Mouse (Mus musculus): Measurements from ENCODE around the gene Olfr656. TPM values are rescaled to one million over a fixed set of nuclear protein-coding genes. Genes with fewer than 3 reads are reported as not detected.

Gene Olfr656
- polyA plus RNA-seq, 1 experiment from 2014 or later, result not detected

Other genes with a start within 250 kb of the Olfr656 start
- not detected in 2 replicates for gene Trim30b, start 244.1 kb upstream of the Olfr656 start, polyA plus RNA-seq (2015; fragmentation: Nextera tagmentation; extraction: Ambion mirVana)
- 0.25 TPM in 1 of 2 replicates, not detected in the other for gene Trim30c, start 213.1 kb upstream of the Olfr656 start, polyA plus RNA-seq (2015; fragmentation: Nextera tagmentation; extraction: Ambion mirVana)
- gene Trim30a, start 148.8 kb upstream of the Olfr656 start, polyA plus RNA-seq (2015; fragmentation: Nextera tagmentation; extraction: Ambion mirVana), result 0.92 and 0.93 TPM in 2 replicates
- 0.08 and 0.28 TPM in 2 replicates for gene Trim30d, start 106.1 kb upstream of the Olfr656 start, polyA plus RNA-seq (2015; fragmentation: Nextera tagmentation; extraction: Ambion mirVana)
- gene Olfr651, start 63.8 kb upstream of the Olfr656 start, polyA plus RNA-seq (2015; fragmentation: Nextera tagmentation; extraction: Ambion mirVana), result not detected in 2 replicates
- not detected in 2 replicates for gene Olfr652, start 53.1 kb upstream of the Olfr656 start, polyA plus RNA-seq (2015; fragmentation: Nextera tagmentation; extraction: Ambion mirVana)
- not detected in 2 replicates for gene Olfr653, start 36.6 kb upstream of the Olfr656 start, polyA plus RNA-seq (2015; fragmentation: Nextera tagmentation; extraction: Ambion mirVana)
- not detected in 2 replicates for gene Olfr654, start 26.9 kb upstream of the Olfr656 start, polyA plus RNA-seq (2015; fragmentation: Nextera tagmentation; extraction: Ambion mirVana)
- gene Olfr655, start 12.2 kb upstream of the Olfr656 start, polyA plus RNA-seq (2015; fragmentation: Nextera tagmentation; extraction: Ambion mirVana), result not detected in 2 replicates
- gene Olfr657, start 10.8 kb downstream of the Olfr656 start, polyA plus RNA-seq (2015; fragmentation: Nextera tagmentation; extraction: Ambion mirVana), result not detected in 2 replicates
- 0.12 TPM in 1 of 2 replicates, not detected in the other for gene Olfr658, start 33.4 kb downstream of the Olfr656 start, polyA plus RNA-seq (2015; fragmentation: Nextera tagmentation; extraction: Ambion mirVana)
- gene Olfr659, start 52.8 kb downstream of the Olfr656 start, polyA plus RNA-seq (2015; fragmentation: Nextera tagmentation; extraction: Ambion mirVana), result not detected in 2 replicates
- gene Olfr661, start 72.5 kb downstream of the Olfr656 start, polyA plus RNA-seq (2015; fragmentation: Nextera tagmentation; extraction: Ambion mirVana), result not detected in 2 replicates
- gene Usp17le, start 163.5 kb downstream of the Olfr656 start, polyA plus RNA-seq (2015; fragmentation: Nextera tagmentation; extraction: Ambion mirVana), result not detected in 2 replicates
- gene Usp17lb, start 228.6 kb downstream of the Olfr656 start, polyA plus RNA-seq (2015; fragmentation: Nextera tagmentation; extraction: Ambion mirVana), result not detected in 2 replicates
- not detected in 2 replicates for gene Usp17la, start 243.1 kb downstream of the Olfr656 start, polyA plus RNA-seq (2015; fragmentation: Nextera tagmentation; extraction: Ambion mirVana)